Mouse (Mus musculus): ENCODE results near the gene E2f8. TPM values are rescaled to one million over a fixed set of nuclear protein-coding genes. Genes with fewer than 3 reads are reported as not detected.

Gene E2f8
- polyA plus RNA-seq, 1 experiment from 2014 or later: 15.6 TPM

DNA sequence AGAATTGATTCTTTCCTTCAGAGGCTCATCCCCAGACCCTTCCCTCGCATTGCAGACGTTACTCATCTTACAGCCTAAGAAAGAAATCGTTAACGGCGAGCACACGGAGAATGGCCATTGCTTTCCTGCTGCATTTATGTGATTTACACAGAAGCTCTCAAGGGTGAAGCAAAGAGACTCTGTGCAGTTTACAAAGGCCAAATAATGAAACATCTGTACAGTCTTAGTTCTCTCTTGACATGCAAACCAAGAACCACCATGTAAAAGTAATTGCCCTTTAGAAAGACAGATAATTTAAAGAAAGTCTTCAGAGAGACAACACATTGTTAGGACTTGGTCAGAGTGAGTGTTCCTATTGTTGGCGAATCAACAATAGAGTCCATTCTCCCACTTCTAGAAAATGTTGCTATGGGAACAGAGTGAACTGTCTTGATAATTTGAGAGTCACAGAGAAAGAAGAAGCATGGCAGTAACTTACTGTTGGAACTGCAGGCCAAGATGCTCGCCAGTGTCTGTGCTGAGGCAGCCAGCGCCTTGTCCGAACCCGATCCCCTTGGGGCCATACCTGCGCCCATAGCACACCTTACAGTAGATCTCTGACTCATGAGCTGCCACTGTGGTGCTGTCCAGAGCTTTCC is 46.3 kb downstream of the E2f8 start:
- WGBS: 85% methylated on average over 12 of the region's 12 CpGs
- H3K4me1 ChIP-seq (replicated peaks): peaks cover 73% of the 10 kb centered on the region

DNA sequence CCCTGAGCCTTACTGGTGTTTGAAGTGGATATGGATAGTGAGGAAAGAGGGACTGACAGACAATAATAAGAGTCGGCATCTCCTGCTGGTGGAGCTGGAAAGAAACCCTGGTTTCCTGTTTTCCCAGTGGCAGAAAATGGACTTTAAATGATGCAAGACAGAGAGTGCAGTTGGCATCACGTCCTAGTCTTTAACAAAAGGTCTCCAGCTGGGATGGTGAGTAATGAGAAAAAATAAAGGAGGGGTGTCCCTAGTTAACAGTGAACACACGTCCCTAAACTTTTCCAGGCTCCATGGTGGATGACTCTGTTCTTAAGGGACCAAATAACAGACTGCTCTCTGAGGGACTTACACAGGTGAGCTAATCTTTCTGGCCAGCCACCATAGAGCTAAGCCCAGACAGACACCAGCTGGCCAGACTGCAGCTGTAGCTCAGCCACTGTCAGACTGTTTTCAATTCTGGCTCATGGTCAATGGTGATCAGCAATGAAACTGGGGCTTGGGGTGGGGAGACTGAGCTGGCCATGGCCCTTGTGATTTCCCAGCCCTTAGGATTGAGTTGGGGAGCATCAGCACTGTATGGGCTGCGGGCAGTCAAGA is 46.9 kb downstream of the E2f8 start:
- no peak for ATAC-seq (replicated peaks; ENCODE audit: insufficient number of reproducible peaks, insufficient read depth, low FRiP score, low read depth)
- no peak overlapping the region for H3K9ac ChIP-seq
- WGBS: 46% methylated on average over 4 of the region's 4 CpGs
- H3K4me3 ChIP-seq: no peak overlapping the region
- peak overlapping the region; percentile 83 for H3K27ac ChIP-seq
- no peaks in the 10 kb centered on the region for H3K27me3 ChIP-seq
- no peak overlapping the region for H3K4me2 ChIP-seq
- H3K36me3 ChIP-seq: peaks cover 45% of the 10 kb centered on the region
- no peaks in the 10 kb centered on the region for H3K9me3 ChIP-seq (replicated peaks)
- H3K4me1 ChIP-seq (replicated peaks): peaks cover 72% of the 10 kb centered on the region

More for the DNA sequence above, 46.3 kb downstream of the E2f8 start:
- ATAC-seq (replicated peaks; ENCODE audit: insufficient number of reproducible peaks, insufficient read depth, low FRiP score, low read depth): no peak
- Histone ChIP-seq H3K27me3 (no peaks in the 10 kb centered on the region), H3K9me3 (replicated peaks) (no peaks in the 10 kb centered on the region), H3K4me2 (no peak overlapping the region), H3K27ac (peak overlapping the region; percentile 83), H3K9ac (no peak overlapping the region), H3K4me3 (no peak overlapping the region), H3K36me3 (peaks cover 45% of the 10 kb centered on the region)

DNA sequence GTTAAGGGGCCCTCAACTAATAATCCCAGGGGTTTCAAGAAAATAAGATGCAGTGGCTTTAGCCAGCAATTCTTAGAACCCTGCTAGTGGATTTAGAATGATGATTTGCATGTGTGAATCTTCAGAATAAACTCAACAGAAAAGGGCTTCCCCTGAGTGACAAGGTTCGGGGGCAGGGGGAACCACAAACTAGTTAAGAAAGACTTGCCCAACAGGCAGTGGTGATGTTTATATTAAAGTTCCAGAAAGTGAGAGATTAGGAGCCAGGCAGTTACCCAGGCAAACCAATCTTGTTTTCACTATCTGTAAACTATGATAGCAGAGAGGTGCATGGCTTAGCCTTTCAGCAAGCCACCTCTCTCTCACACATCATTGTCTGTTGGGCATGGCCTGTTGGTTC is 48.7 kb downstream of the E2f8 start:
- H3K9me3 ChIP-seq (replicated peaks): no peaks in the 10 kb centered on the region
- peak overlapping the region; percentile 33; the same call in 1 of the 2 replicates for H3K9ac ChIP-seq
- peaks cover 75% of the 10 kb centered on the region for H3K4me1 ChIP-seq (replicated peaks)
- no peaks in the 10 kb centered on the region for H3K27me3 ChIP-seq
- peak overlapping the region; percentile 83 for H3K27ac ChIP-seq
- peaks cover 39% of the 10 kb centered on the region for H3K36me3 ChIP-seq
- H3K4me2 ChIP-seq: no peak overlapping the region
- WGBS: 47% methylated on average over 1 of the region's 1 CpGs
- no peak for ATAC-seq (replicated peaks; ENCODE audit: insufficient number of reproducible peaks, insufficient read depth, low FRiP score, low read depth)
- H3K4me3 ChIP-seq: no peak overlapping the region

DNA sequence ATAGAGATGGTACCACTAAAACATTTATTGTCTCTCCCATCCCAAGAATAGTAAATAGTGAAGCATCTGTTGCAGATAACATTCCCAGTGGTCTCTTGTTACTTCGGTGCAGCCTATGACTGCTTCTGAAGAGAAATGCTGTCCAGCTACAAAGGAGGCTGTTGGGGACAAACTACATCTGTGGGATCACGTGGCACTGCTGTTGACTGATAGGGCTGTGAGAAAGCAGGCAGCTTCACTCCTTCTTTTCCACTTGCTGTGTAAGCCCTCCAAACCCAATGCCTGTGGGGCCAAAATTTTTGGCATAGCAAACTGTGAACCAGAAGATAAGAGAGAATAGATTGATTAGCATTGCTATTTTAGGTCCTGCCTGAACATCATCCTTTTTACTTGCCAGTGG is 51.0 kb downstream of the E2f8 start:
- H3K27ac ChIP-seq: peak overlapping the region; percentile 83
- peaks cover 44% of the 10 kb centered on the region for H3K36me3 ChIP-seq

DNA sequence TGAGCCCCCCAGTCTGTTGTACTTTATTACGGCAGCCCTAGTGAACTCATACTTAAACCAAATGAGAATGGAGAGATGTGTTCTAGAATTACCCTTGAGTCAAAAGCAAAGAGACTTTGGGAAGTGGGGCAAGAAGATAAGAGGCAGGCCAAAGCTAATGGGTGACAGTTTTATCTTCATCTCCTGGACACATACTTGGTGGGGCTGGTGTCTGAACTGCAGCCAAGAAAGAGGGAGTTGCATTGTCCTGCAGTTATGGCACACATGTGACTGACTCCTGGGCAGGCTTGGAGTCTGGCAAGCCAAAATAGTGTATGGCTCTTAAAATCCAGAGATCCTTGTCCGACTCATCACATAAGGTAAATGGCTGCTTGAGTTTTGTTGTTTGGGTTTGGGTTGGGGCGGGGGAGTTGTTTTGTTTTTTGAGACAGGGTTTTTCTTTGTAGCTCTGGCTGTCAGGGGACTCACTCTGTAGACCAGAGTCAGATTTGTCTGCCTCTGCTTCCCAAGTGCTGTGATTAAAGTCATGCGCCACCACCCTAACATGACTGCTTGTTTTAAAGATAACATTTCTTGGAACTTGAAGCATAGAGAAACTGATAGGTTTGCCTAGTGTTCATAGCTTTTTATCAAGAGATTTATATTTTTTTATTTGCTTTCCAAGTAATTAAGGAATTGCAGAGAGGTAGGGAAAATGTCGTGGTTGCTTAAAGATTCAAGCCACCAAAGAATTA is 52.1 kb downstream of the E2f8 start:
- 27% methylated on average over 5 of the region's 5 CpGs for WGBS

More for the DNA sequence above, 51.0 kb downstream of the E2f8 start:
- Histone ChIP-seq H3K4me3 (no peak overlapping the region), H3K4me2 (no peak overlapping the region), H3K4me1 (replicated peaks) (peaks cover 78% of the 10 kb centered on the region), H3K9ac (no peak overlapping the region), H3K9me3 (replicated peaks) (no peaks in the 10 kb centered on the region), H3K27me3 (no peaks in the 10 kb centered on the region)
- peak; percentile 70 for ATAC-seq (replicated peaks; ENCODE audit: insufficient number of reproducible peaks, insufficient read depth, low FRiP score, low read depth)
- WGBS: 10% methylated on average over 2 of the region's 2 CpGs

DNA sequence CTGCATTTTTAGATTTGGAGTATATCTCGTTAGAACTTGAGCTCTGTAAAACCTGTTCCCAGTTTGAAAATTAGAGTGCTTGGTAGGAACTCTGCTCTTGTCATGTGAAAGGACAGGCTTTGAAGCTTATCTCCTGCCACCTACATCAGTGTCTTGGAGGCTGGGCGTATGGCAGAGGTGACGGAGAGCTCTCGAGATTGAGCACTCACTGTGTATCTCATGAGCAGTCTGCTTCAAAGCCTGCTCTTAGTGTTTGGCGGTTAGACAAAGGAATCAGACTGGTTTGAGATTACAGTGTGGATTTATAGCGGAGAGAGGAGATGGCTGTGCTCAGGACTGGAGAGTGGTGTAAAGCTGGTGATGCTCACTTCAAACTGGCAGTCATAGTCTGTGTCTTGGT is 56.2 kb downstream of the E2f8 start:
- H3K36me3 ChIP-seq: peaks cover 36% of the 10 kb centered on the region
- no peak overlapping the region for H3K4me3 ChIP-seq
- H3K27me3 ChIP-seq: no peaks in the 10 kb centered on the region
- H3K4me2 ChIP-seq: no peak overlapping the region
- 36% methylated on average over 6 of the region's 6 CpGs for WGBS
- peak; percentile 73 for ATAC-seq (replicated peaks; ENCODE audit: insufficient number of reproducible peaks, insufficient read depth, low FRiP score, low read depth)
- H3K4me1 ChIP-seq (replicated peaks): peaks cover 41% of the 10 kb centered on the region
- H3K9ac ChIP-seq: no peak overlapping the region
- no peaks in the 10 kb centered on the region for H3K9me3 ChIP-seq (replicated peaks)
- peak overlapping the region; percentile 60 for H3K27ac ChIP-seq

More for the DNA sequence above, 52.1 kb downstream of the E2f8 start:
- Histone ChIP-seq H3K36me3 (peaks cover 42% of the 10 kb centered on the region), H3K9ac (no peak overlapping the region), H3K27ac (peak overlapping the region; percentile 83), H3K9me3 (replicated peaks) (no peaks in the 10 kb centered on the region), H3K27me3 (no peaks in the 10 kb centered on the region), H3K4me1 (replicated peaks) (peaks cover 77% of the 10 kb centered on the region), H3K4me3 (no peak overlapping the region), H3K4me2 (no peak overlapping the region)
- peak; percentile 75 for ATAC-seq (replicated peaks; ENCODE audit: insufficient number of reproducible peaks, insufficient read depth, low FRiP score, low read depth)

DNA sequence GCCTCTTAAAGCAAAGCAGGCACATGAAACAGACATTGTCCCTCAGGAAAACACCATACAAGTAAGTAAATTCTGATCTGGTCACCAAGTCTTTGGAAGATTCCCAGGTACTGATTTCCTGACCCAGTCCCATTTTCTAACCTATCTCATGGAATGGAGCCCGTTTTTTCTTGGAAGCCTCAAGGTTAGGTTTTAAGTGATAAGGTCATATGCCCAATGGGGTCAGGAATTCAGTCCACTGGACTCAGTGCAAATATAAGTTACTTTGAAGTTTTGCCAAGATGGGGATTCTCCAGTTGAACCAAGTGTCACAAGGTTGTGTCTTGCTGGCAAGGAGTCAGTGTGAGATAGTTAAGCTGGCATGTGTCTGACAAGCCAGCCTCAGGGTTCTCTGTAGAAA is 56.7 kb downstream of the E2f8 start:
- no peak for ATAC-seq (replicated peaks; ENCODE audit: insufficient number of reproducible peaks, insufficient read depth, low FRiP score, low read depth)
- Histone ChIP-seq H3K4me3 (no peak overlapping the region), H3K4me2 (no peak overlapping the region), H3K27ac (peak overlapping the region; percentile 60), H3K4me1 (replicated peaks) (peaks cover 39% of the 10 kb centered on the region), H3K36me3 (peaks cover 36% of the 10 kb centered on the region), H3K9ac (no peak overlapping the region), H3K9me3 (replicated peaks) (no peaks in the 10 kb centered on the region), H3K27me3 (no peaks in the 10 kb centered on the region)
- 41% methylated on average over 1 of the region's 1 CpGs for whole genome bisulfite sequencing

DNA sequence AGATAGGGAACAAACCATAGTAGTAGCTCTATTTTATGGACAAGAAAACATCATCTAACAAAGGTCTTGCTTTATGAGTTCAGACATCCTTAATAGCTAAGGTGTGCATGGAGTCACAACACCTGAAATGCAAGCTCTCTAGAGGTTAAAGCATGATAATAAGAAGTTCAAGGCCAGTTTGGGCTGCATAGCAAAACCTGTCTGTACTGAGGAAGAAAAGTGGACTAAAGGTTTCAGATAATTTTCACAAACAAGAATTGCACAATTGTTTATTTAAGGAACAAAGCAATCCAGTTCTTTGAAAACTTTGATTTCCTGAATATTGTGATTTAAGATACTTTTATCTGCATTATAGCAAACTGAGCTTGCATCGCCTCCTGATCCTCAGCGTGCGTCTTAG is 57.8 kb downstream of the E2f8 start:
- no peaks in the 10 kb centered on the region for H3K27me3 ChIP-seq
- H3K9me3 ChIP-seq (replicated peaks): no peaks in the 10 kb centered on the region
- H3K36me3 ChIP-seq: peaks cover 43% of the 10 kb centered on the region
- H3K4me1 ChIP-seq (replicated peaks): peaks cover 29% of the 10 kb centered on the region
- H3K4me2 ChIP-seq: no peak overlapping the region
- 90% methylated on average over 3 of the region's 3 CpGs for whole genome bisulfite sequencing
- H3K4me3 ChIP-seq: no peak overlapping the region
- no peak for ATAC-seq (replicated peaks; ENCODE audit: insufficient number of reproducible peaks, insufficient read depth, low FRiP score, low read depth)
- no peak overlapping the region for H3K27ac ChIP-seq
- H3K9ac ChIP-seq: no peak overlapping the region

DNA sequence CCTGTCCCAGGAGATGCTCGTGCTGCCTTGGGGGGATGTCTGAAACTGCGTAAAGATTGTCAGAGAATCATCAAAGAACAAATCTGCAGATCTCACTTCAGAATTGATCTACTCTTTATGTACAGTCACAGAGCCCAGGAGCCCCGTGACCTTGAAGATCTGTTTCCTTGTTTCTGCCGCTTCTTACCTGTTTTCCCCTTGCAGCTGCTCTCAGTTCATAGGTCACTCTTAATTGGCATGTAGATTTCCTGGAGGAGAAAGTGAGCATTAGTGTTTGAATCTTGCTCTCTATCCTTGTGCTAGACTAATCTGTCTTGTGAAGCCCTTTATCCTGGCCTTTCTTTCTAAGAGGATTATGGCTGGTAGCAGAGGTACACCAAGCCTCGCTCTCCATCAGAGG is 59.7 kb downstream of the E2f8 start:
- Histone ChIP-seq H3K4me2 (no peak overlapping the region), H3K27ac (no peak overlapping the region), H3K9ac (no peak overlapping the region), H3K4me3 (no peak overlapping the region), H3K36me3 (peaks cover 41% of the 10 kb centered on the region), H3K4me1 (replicated peaks) (peaks cover 21% of the 10 kb centered on the region), H3K9me3 (replicated peaks) (no peaks in the 10 kb centered on the region), H3K27me3 (no peaks in the 10 kb centered on the region)
- no peak for ATAC-seq (replicated peaks; ENCODE audit: insufficient number of reproducible peaks, insufficient read depth, low FRiP score, low read depth)
- 89% methylated on average over 5 of the region's 5 CpGs for WGBS

Data from heart, embryonic 15.5 days (tissue).